Mouse (Mus musculus) megakaryocyte, embryonic 14.5 days (primary cell): ENCODE results near the gene Olfr813. TPM values are rescaled to one million over a fixed set of nuclear protein-coding genes. Genes with fewer than 3 reads are reported as not detected.
"Not testable (repeated sequence)": the region's sequence is repeated elsewhere in the genome, so short reads cannot be mapped to it uniquely, and the experiment has no call there.

ENCODE experiments used
- H3K27me3 ChIP-seq: replicated peaks from 2 replicates; pipeline ENCODE3; 2012; ENCODE audit warnings: inconsistent platforms
- H3K36me3 ChIP-seq: replicated peaks from 2 replicates; pipeline ENCODE3; 2012; ENCODE audit warnings: low read length, inconsistent platforms, mixed read lengths
- H3K4me1 ChIP-seq: 2 replicates; pipeline ENCODE4 v1.6.1; 2012; ENCODE audit warnings: inconsistent platforms
- H3K4me3 ChIP-seq: replicated peaks from 2 replicates; pipeline ENCODE3; 2012; ENCODE audit warnings: moderate library complexity, mild to moderate bottlenecking, inconsistent platforms
- H3K9me3 ChIP-seq: 2 replicates; pipeline ENCODE4 v1.6.1; 2012; ENCODE audit warnings: inconsistent platforms
- FLI1 ChIP-seq: IDR thresholded peaks from 2 replicates; pipeline ENCODE4 v1.6.1; 2012; ENCODE audit warnings: low read length, inconsistent platforms, mixed read lengths
- GATA1 ChIP-seq: IDR thresholded peaks from 3 replicates; pipeline ENCODE4 v1.6.1; 2012; ENCODE audit warnings: mixed read lengths, low read length, inconsistent platforms, borderline replicate concordance
- polyA plus RNA-seq: library from polyadenylated mRNA; stranded (reverse); fragments of >175 nt; gene quantifications from 2 replicates; pipeline ENCODE4 v1.2.3, GENCODE M21; 2012; ENCODE audit warnings: low replicate concordance; ENCODE audit not compliant: insufficient read depth

The Olfr813 gene
- polyA plus RNA-seq, result not detected in 2 replicates

- peaks cover 5% of the 10 kb centered on the region; the same call in 1 of the 2 replicates for H3K9me3 ChIP-seq
- H3K27me3 ChIP-seq, result no peaks in the 10 kb centered on the region
- no peaks in the 10 kb centered on the region for H3K4me1 ChIP-seq
- TF ChIP-seq GATA1 (no peak), FLI1 (no peak)
- no peak within 1 kb of the TSS for H3K4me3 ChIP-seq
- H3K36me3 ChIP-seq, result no peaks in the 10 kb centered on the region
Measured at GRCm38 (mm10) chr10:129855067-129855466, at the start of gene Olfr813. Olfr813 (plus strand) TSS chr10:129855367.

GRCm38 (mm10) chr10:129845994-129846393, 9.2 kb upstream of the Olfr813 start, which contains the start of gene Olfr812:
Olfr812 (minus strand) TSS chr10:129846094.
- Histone ChIP-seq H3K4me3 (no peak within 1 kb of the TSS), H3K9me3 (peaks cover 4% of the 10 kb centered on the region; the same call in 1 of the 2 replicates), H3K4me1 (no peaks in the 10 kb centered on the region), H3K27me3 (no peaks in the 10 kb centered on the region), H3K36me3 (no peaks in the 10 kb centered on the region)
- TF ChIP-seq GATA1, result no peak
- TF ChIP-seq FLI1, result no peak

DNA sequence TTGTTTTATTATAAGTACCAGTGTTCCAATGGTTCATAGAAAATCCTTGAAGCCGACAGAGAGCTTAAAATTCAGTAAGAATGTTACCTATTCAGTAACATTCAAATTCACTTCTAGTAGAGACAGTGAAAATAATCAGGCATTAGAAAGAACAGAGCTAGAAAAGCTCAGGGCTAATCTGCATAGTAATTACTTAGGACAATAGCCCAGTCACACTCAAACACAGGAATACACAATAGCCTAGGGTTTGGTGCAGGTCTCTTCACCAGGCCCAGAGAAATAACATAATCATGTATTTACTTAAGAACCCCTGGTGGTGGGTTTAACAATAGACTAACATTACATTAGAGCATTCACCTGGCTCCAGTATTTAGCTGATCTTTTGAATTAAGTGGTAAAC, 7.8 kb upstream of the Olfr813 start:
- Histone ChIP-seq H3K4me3 (no peak overlapping the region), H3K9me3 (peaks cover 4% of the 10 kb centered on the region; the same call in 1 of the 2 replicates), H3K36me3 (no peaks in the 10 kb centered on the region), H3K4me1 (no peaks in the 10 kb centered on the region), H3K27me3 (no peaks in the 10 kb centered on the region)
- TF ChIP-seq GATA1 (no peak), FLI1 (no peak)

GRCm38 (mm10) chr10:129879751-129880150, 24.6 kb downstream of the Olfr813 start, which contains the start of gene Olfr814:
Olfr814 (minus strand) TSS chr10:129879851.
- H3K36me3 ChIP-seq, H3K9me3 ChIP-seq, H3K27me3 ChIP-seq, H3K4me1 ChIP-seq, H3K4me3 ChIP-seq: not testable (repeated sequence)

- H3K27me3 ChIP-seq, H3K4me3 ChIP-seq, H3K36me3 ChIP-seq, H3K4me1 ChIP-seq: not testable (repeated sequence)
- peaks cover 12% of the 10 kb centered on the region for H3K9me3 ChIP-seq
Measured at GRCm38 (mm10) chr10:129885496-129885895, 30.3 kb downstream of the Olfr813 start.

GRCm38 (mm10) chr10:129885934-129886333, 30.8 kb downstream of the Olfr813 start:
- no peaks in the 10 kb centered on the region for H3K36me3 ChIP-seq
- no peaks in the 10 kb centered on the region for H3K27me3 ChIP-seq
- H3K4me3 ChIP-seq, result no peak overlapping the region
- H3K4me1 ChIP-seq, result no peaks in the 10 kb centered on the region
- H3K9me3 ChIP-seq, result peaks cover 12% of the 10 kb centered on the region
- no peak for TF ChIP-seq FLI1
- TF ChIP-seq GATA1, result no peak

DNA sequence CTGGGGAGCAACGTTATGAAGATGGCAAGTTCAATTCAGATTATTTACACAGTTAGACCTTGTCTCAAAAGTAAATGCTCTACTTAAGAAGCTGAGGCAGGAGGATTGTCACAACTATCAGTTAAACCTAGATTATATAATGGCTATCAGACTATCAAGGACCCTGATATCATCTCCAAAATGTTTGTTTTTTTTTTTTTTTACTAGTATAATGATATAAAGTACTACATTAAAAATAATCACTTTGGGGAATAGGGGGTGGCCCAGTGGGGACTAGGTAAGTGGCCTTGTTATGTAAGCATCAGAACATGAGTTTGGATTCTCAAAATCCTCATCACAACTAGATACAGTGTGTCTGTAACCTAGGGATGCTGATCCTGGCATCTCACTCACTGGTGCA, 50.6 kb downstream of the Olfr813 start, which contains the start of gene Olfr815:
TSS of gene Olfr815 (minus strand) at position 101 of the 400 bp plus-strand sequence.
- not testable (repeated sequence) for H3K27me3 ChIP-seq, H3K4me1 ChIP-seq, H3K4me3 ChIP-seq, H3K36me3 ChIP-seq, H3K9me3 ChIP-seq

Other genes with a start within 250 kb of the Olfr813 start
- not detected in 2 replicates for gene Olfr796, start 242.8 kb upstream of the Olfr813 start, polyA plus RNA-seq
- 0.76 TPM in 1 of 2 replicates, not detected in the other for gene Olfr798, start 227.4 kb upstream of the Olfr813 start, polyA plus RNA-seq
- gene Olfr799, start 217.9 kb upstream of the Olfr813 start, polyA plus RNA-seq, result not detected in 2 replicates
- not detected in 2 replicates for gene Olfr800, start 197.7 kb upstream of the Olfr813 start, polyA plus RNA-seq
- not detected in 2 replicates for gene Olfr801, start 181.5 kb upstream of the Olfr813 start, polyA plus RNA-seq
- not detected in 2 replicates for gene Olfr802, start 167.2 kb upstream of the Olfr813 start, polyA plus RNA-seq
- gene Olfr803, start 161.1 kb upstream of the Olfr813 start, polyA plus RNA-seq, result 8.7 TPM in 1 of 2 replicates, not detected in the other
- not detected in 2 replicates for gene Olfr804, start 152.2 kb upstream of the Olfr813 start, polyA plus RNA-seq
- gene Olfr805, start 126.0 kb upstream of the Olfr813 start, polyA plus RNA-seq, result not detected in 2 replicates
- not detected in 2 replicates for gene Olfr806, start 113.4 kb upstream of the Olfr813 start, polyA plus RNA-seq
- not detected in 2 replicates for gene Olfr807, start 97.6 kb upstream of the Olfr813 start, polyA plus RNA-seq
- not detected in 2 replicates for gene Olfr808, start 89.9 kb upstream of the Olfr813 start, polyA plus RNA-seq
- 0.07 TPM in 1 of 2 replicates, not detected in the other for gene Olfr809, start 80.7 kb upstream of the Olfr813 start, polyA plus RNA-seq
- not detected in 2 replicates for gene Olfr810, start 60.5 kb upstream of the Olfr813 start, polyA plus RNA-seq
- gene Olfr811, start 51.0 kb upstream of the Olfr813 start, polyA plus RNA-seq, result not detected in 2 replicates
- gene Olfr812, start 9.3 kb upstream of the Olfr813 start, polyA plus RNA-seq, result not detected in 2 replicates
- gene Olfr814, start 24.5 kb downstream of the Olfr813 start, polyA plus RNA-seq, result 0.03 TPM in 1 of 2 replicates, not detected in the other
- gene Olfr815, start 50.5 kb downstream of the Olfr813 start, polyA plus RNA-seq, result not detected in 2 replicates
- not detected in 2 replicates for gene Olfr816, start 60.2 kb downstream of the Olfr813 start, polyA plus RNA-seq
- gene Olfr818, start 93.7 kb downstream of the Olfr813 start, polyA plus RNA-seq, result not detected in 2 replicates
- gene Olfr819, start 111.9 kb downstream of the Olfr813 start, polyA plus RNA-seq, result not detected in 2 replicates
- not detected in 2 replicates for gene Olfr247, start 120.8 kb downstream of the Olfr813 start, polyA plus RNA-seq
- not detected in 2 replicates for gene Gm10310, start 129.7 kb downstream of the Olfr813 start, polyA plus RNA-seq
- not detected in 2 replicates for gene Olfr820, start 157.3 kb downstream of the Olfr813 start, polyA plus RNA-seq
- gene Olfr821, start 175.0 kb downstream of the Olfr813 start, polyA plus RNA-seq, result not detected in 2 replicates
- not detected in 2 replicates for gene Olfr822, start 215.8 kb downstream of the Olfr813 start, polyA plus RNA-seq